Mouse (Mus musculus) forebrain, postnatal 0 days (tissue): ENCODE data around the gene Pank2. TPM values are rescaled to one million over a fixed set of nuclear protein-coding genes. Genes with fewer than 3 reads are reported as not detected.

Source experiments
- ATAC-seq: fragments of 200-750 bp; cut with Nextera tagmentation; 2 replicates; pipeline ENCODE4 v1.8.0; 2017; ENCODE audit warnings: mild to moderate bottlenecking, moderate library complexity
- DNase-seq: peaks from one replicate; pipeline ENCODE4 v3.0.0-alpha.2; 2015
- H3K27ac ChIP-seq: fragments of 300-500 bp; sonication (generic); 2 replicates; pipeline ENCODE4 v1.5.1; 2014; ENCODE audit warnings: low read depth, mild to moderate bottlenecking, antibody characterized with exemption, low read length, moderate library complexity, mixed read lengths
- H3K27me3 ChIP-seq: fragments of 300-500 bp; sonication (generic); 2 replicates; pipeline ENCODE4 v1.6.1; 2014; ENCODE audit warnings: mild to moderate bottlenecking, low read length, mixed read lengths; ENCODE audit not compliant: insufficient read depth
- H3K36me3 ChIP-seq: fragments of 300-500 bp; sonication (generic); 2 replicates; pipeline ENCODE4 v1.6.1; 2014; ENCODE audit warnings: mild to moderate bottlenecking, moderate library complexity; ENCODE audit not compliant: insufficient read depth
- H3K4me1 ChIP-seq: fragments of 300-500 bp; sonication (generic); 2 replicates; pipeline ENCODE4 v1.6.1; 2014; ENCODE audit warnings: antibody characterized with exemption; ENCODE audit not compliant: insufficient read depth
- H3K4me2 ChIP-seq: fragments of 300-500 bp; sonication (generic); 2 replicates; pipeline ENCODE4 v1.6.1; 2014; ENCODE audit warnings: low read depth, mild to moderate bottlenecking, moderate library complexity
- H3K4me3 ChIP-seq: fragments of 300-500 bp; sonication (generic); 2 replicates; pipeline ENCODE4 v1.5.1; 2014; ENCODE audit warnings: low read depth, low read length, mixed read lengths
- H3K9ac ChIP-seq: fragments of 300-500 bp; sonication (generic); 2 replicates; pipeline ENCODE4 v1.6.1; 2014; ENCODE audit warnings: mild to moderate bottlenecking
- H3K9me3 ChIP-seq: fragments of 300-500 bp; sonication (generic); 2 replicates; pipeline ENCODE4 v1.6.1; 2016; ENCODE audit warnings: low read length
- CTCF ChIP-seq: sonication (generic); IDR thresholded peaks from 2 replicates; pipeline ENCODE4 v1.5.1; 2016; ENCODE audit warnings: antibody characterized with exemption, control low read depth, low read depth
- WGBS: fragments of 180-500 bp; shearing (Covaris S2); extraction: QIAGEN DNeasy Blood & Tissue Kit; methylation state at CpG from one replicate; pipeline ENCODE4 v1.1.7; 2014; 5-methylcytosine and 5-hydroxymethylcytosine counted together
- polyA plus RNA-seq: library from polyadenylated mRNA; unstranded; fragments of >200 nt; fragmentation: Nextera tagmentation; extraction: Ambion mirVana; gene quantifications from 2 replicates; pipeline ENCODE4 v1.2.1, GENCODE M21; 2015
- total RNA-seq: library from RNA; depleted of rRNA; stranded (reverse); fragments of >200 nt; gene quantifications from 2 replicates; pipeline ENCODE4 v1.2.3, GENCODE M21; 2014

The Pank2 gene
- total and polyA plus RNA-seq, 2 experiments from 2014 or later, result 33.5 to 44.9 TPM

GRCm38 (mm10) chr2:131242180-131242579 is 20.1 kb upstream of the Pank2 start:
- H3K4me1 ChIP-seq, result no peaks in the 10 kb centered on the region
- H3K36me3 ChIP-seq, result no peaks in the 10 kb centered on the region
- H3K27me3 ChIP-seq, result no peaks in the 10 kb centered on the region
- H3K9me3 ChIP-seq, result no peaks in the 10 kb centered on the region
- no peak overlapping the region for H3K9ac ChIP-seq
- H3K4me3 ChIP-seq, result no peak overlapping the region
- no peak for ATAC-seq
- H3K4me2 ChIP-seq, result no peak overlapping the region
- TF ChIP-seq CTCF, result no peak
- no peak overlapping the region for H3K27ac ChIP-seq
- no peak for DNase-seq

DNA sequence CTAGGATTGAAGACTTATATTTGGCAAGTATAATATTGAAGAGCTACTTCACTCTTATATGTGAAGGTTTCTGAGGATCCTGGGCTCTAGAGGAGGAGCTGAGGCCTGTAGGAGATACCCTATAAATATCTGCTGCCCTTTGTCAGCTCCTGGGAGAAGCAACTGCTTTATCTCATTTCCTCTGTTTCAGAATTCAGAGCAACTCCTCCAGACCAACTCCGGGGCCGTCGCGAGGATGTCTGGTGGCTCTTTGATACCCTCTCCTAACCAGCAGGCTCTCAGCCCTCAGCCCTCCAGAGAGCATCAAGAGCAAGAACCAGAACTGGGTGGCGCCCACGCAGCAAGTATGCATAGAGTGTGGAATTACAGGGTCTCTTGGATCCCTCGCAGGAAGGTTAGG is 19.4 kb upstream of the Pank2 start:
- H3K27me3 ChIP-seq, result no peaks in the 10 kb centered on the region
- no peak for DNase-seq
- no peak for ATAC-seq
- H3K4me1 ChIP-seq, result no peaks in the 10 kb centered on the region
- no peaks in the 10 kb centered on the region for H3K9me3 ChIP-seq
- no peak overlapping the region for H3K9ac ChIP-seq
- 92% methylated on average over 7 of the region's 7 CpGs for WGBS
- H3K4me3 ChIP-seq, result no peak overlapping the region
- no peak overlapping the region for H3K27ac ChIP-seq
- H3K36me3 ChIP-seq, result no peaks in the 10 kb centered on the region
- H3K4me2 ChIP-seq, result no peak overlapping the region
- no peak for TF ChIP-seq CTCF

DNA sequence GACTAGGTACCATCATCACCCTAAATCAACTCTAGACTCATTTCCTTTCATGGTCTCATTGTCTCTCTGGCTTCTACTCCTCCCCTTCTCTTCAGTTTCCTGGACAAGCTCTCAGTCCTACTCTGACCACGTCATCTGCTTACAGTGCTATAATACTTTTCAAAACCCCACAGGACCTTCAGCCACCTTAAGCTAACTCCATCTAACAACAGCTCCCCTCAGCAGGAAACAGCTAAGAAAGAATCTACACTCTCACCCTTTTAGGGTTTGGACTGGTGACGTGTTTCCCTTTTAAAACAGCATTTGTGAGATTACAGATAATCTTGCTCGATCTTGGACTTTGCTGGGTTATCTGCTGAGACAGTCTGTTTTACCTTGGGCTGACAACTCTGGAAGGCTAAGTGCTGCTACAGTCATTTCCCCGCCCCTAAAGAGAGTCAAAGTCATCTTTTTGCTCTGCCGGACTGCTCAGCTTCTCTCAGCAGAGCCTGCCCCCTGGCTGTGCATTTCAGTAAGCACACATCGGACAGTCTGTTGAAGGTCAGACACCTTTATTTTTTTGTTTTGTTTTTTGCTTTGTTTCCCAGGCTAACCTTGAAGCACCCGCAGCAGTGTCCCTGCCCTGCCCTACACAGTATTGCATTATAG is 8.5 kb upstream of the Pank2 start:
- TF ChIP-seq CTCF, result peak; percentile 69
- WGBS, result 32% methylated on average over 7 of the region's 7 CpGs
- Histone ChIP-seq H3K4me2 (no peak overlapping the region), H3K4me3 (no peak overlapping the region), H3K36me3 (no peaks in the 10 kb centered on the region), H3K9ac (no peak overlapping the region), H3K9me3 (no peaks in the 10 kb centered on the region), H3K4me1 (no peaks in the 10 kb centered on the region), H3K27ac (no peak overlapping the region), H3K27me3 (no peaks in the 10 kb centered on the region)
- DNase-seq, result peak; percentile 17
- peak; percentile 58; the same call in 1 of the 2 replicates for ATAC-seq

GRCm38 (mm10) chr2:131254329-131254713 is 8.0 kb upstream of the Pank2 start:
- Histone ChIP-seq H3K9me3 (no peaks in the 10 kb centered on the region), H3K9ac (no peak overlapping the region), H3K4me1 (no peaks in the 10 kb centered on the region), H3K27ac (no peak overlapping the region), H3K4me2 (no peak overlapping the region), H3K4me3 (no peak overlapping the region), H3K36me3 (no peaks in the 10 kb centered on the region), H3K27me3 (no peaks in the 10 kb centered on the region)
- DNase-seq (no peak), ATAC-seq (no peak)
- TF ChIP-seq CTCF, result no peak
- 82% methylated on average over 2 of the region's 2 CpGs for WGBS

GRCm38 (mm10) chr2:131255738-131256137 is 6.6 kb upstream of the Pank2 start:
- H3K27ac ChIP-seq, result no peak overlapping the region
- H3K4me1 ChIP-seq, result no peaks in the 10 kb centered on the region
- no peak overlapping the region for H3K4me2 ChIP-seq
- H3K36me3 ChIP-seq, result no peaks in the 10 kb centered on the region
- H3K9me3 ChIP-seq, result no peaks in the 10 kb centered on the region
- ATAC-seq (no peak), DNase-seq (no peak)
- no peaks in the 10 kb centered on the region for H3K27me3 ChIP-seq
- no peak for TF ChIP-seq CTCF
- H3K4me3 ChIP-seq, result no peak overlapping the region
- no peak overlapping the region for H3K9ac ChIP-seq
- 66% methylated on average over 3 of the region's 3 CpGs for WGBS

- no peak overlapping the region for H3K9ac ChIP-seq
- TF ChIP-seq CTCF, result no peak
- H3K27me3 ChIP-seq, result no peaks in the 10 kb centered on the region
- no peaks in the 10 kb centered on the region for H3K36me3 ChIP-seq
- no peak overlapping the region for H3K27ac ChIP-seq
- 0 out of 2 replicates have a peak, but pooled peaks cover 3% of the 10 kb centered on the region for H3K4me1 ChIP-seq
- ATAC-seq (no peak), DNase-seq (no peak)
- no peaks in the 10 kb centered on the region for H3K9me3 ChIP-seq
- no peak overlapping the region for H3K4me3 ChIP-seq
- WGBS, result 84% methylated on average over 8 of the region's 8 CpGs
- no peak overlapping the region for H3K4me2 ChIP-seq
Observed at GRCm38 (mm10) chr2:131258693-131259092, 3.6 kb upstream of the Pank2 start.

DNA sequence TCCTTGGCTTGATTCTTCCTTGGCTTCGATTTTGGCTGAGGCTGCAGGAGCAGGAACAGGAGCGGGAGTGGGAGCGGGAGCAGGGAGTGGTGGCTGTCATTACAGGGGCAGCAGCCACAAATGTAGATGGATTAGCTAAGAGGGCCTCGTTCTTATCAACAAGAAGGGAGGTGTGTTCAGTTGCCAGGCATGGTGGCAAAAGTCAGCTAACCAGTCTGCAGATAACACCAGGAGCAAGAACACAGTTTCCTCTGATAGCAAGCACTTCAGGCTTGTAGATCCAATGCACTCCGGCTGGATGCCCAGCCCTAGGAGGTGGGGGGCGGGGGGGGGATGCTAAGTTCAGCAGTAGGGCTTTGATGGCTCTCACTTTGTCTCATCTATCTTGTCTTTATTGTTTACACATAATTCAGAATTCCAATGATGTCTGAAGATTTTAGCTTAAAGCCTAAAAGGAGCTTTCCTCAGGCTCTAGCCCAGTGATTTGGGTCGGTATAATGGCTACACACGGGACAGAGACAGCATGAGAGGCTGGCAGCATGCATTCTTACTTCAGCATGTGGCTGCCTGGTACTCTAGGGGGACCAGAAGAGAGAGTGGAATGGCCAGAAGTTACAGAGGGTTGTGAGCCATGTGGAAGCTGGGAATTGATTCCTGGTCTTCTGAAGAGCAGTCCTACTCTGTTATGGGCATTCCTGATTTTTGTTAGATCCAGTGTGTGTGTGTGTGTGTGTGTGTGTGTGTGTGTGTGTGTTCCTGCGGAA is 1.6 kb upstream of the Pank2 start:
- no peak for TF ChIP-seq CTCF
- no peak overlapping the region for H3K4me2 ChIP-seq
- peak; percentile 9 for DNase-seq
- WGBS, result 63% methylated on average over 9 of the region's 9 CpGs
- no peak overlapping the region for H3K27ac ChIP-seq
- 0 out of 2 replicates have a peak, but pooled peaks cover 3% of the 10 kb centered on the region for H3K4me1 ChIP-seq
- no peak for ATAC-seq
- no peaks in the 10 kb centered on the region for H3K27me3 ChIP-seq
- no peaks in the 10 kb centered on the region for H3K9me3 ChIP-seq
- H3K9ac ChIP-seq, result no peak overlapping the region
- H3K36me3 ChIP-seq, result no peaks in the 10 kb centered on the region
- no peak overlapping the region for H3K4me3 ChIP-seq
